Mouse (Mus musculus) hindbrain, embryonic 15.5 days (tissue): Measurements from ENCODE around the gene Ebpl. TPM values are rescaled to one million over a fixed set of nuclear protein-coding genes. Genes with fewer than 3 reads are reported as not detected.

Source experiments
- ATAC-seq: fragments of 200-750 bp; cut with Nextera tagmentation; 2 replicates; pipeline ENCODE4 v1.8.0; 2017; ENCODE audit warnings: low read depth, moderate number of reproducible peaks, moderate TSS enrichment; ENCODE audit not compliant: low FRiP score
- H3K27ac ChIP-seq: fragments of 300-500 bp; sonication (generic); replicated peaks from 2 replicates; pipeline ENCODE4 v1.5.1; 2015; ENCODE audit warnings: mild to moderate bottlenecking, inconsistent platforms
- H3K27me3 ChIP-seq: fragments of 300-500 bp; sonication (generic); 2 replicates; pipeline ENCODE4 v1.6.1; 2015; ENCODE audit warnings: control low read depth, inconsistent platforms
- H3K36me3 ChIP-seq: fragments of 300-500 bp; sonication (generic); 2 replicates; pipeline ENCODE4 v1.6.1; 2015; ENCODE audit warnings: control low read depth, inconsistent platforms
- H3K4me1 ChIP-seq: fragments of 300-500 bp; sonication (generic); replicated peaks from 2 replicates; pipeline ENCODE4 v1.6.1; 2015; ENCODE audit warnings: control low read depth, inconsistent platforms
- H3K4me2 ChIP-seq: fragments of 300-500 bp; sonication (generic); 2 replicates; pipeline ENCODE4 v1.6.1; 2015; ENCODE audit warnings: moderate library complexity, mild to moderate bottlenecking, inconsistent platforms
- H3K4me3 ChIP-seq: fragments of 300-500 bp; sonication (generic); 2 replicates; pipeline ENCODE4 v1.5.1; 2015; ENCODE audit warnings: mild to moderate bottlenecking, inconsistent platforms
- H3K9ac ChIP-seq: fragments of 300-500 bp; sonication (generic); 2 replicates; pipeline ENCODE4 v1.6.1; 2015; ENCODE audit warnings: inconsistent platforms
- H3K9me3 ChIP-seq: fragments of 300-500 bp; sonication (generic); 2 replicates; pipeline ENCODE4 v1.6.1; 2016; ENCODE audit warnings: control low read depth, inconsistent platforms
- WGBS: fragments of 180-500 bp; shearing (Covaris S2); methylation state at CpG from one replicate; pipeline ENCODE4 v1.1.7; 2015; 5-methylcytosine and 5-hydroxymethylcytosine counted together
- polyA plus RNA-seq: library from polyadenylated mRNA; unstranded; fragments of >200 nt; fragmentation: Nextera tagmentation; extraction: Ambion mirVana; gene quantifications from 2 replicates; pipeline ENCODE4 v1.2.1, GENCODE M21; 2015

The Ebpl gene
- polyA plus RNA-seq, 1 experiment from 2014 or later = 10.1 TPM

DNA sequence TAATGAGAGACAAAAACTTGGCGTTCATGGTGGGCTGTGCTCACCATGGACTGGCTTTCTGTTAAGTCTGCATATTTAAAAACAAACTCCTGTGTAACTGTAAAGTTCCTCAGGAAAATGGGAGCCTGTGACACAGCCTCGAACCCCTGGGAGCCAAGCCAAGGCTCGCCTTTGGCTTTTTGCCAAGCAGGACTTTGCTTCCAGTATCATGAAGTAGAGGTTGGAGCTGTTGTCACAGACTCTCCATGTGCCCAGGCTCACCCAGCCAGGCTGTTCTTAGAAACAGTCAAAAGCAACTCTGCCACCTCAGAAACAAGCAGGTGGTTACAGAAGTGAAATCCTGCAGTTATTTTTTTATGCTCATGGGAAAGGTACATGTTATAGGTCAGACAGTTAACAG lies 69.6 kb downstream of the Ebpl start:
- H3K27ac ChIP-seq = no peak overlapping the region
- H3K4me1 ChIP-seq = no peaks in the 10 kb centered on the region
- no peak overlapping the region for H3K4me2 ChIP-seq
- no peak for ATAC-seq
- no peaks in the 10 kb centered on the region for H3K27me3 ChIP-seq
- H3K9me3 ChIP-seq = no peaks in the 10 kb centered on the region
- 64% methylated on average over 3 of the region's 3 CpGs for WGBS
- H3K4me3 ChIP-seq = no peak overlapping the region
- H3K36me3 ChIP-seq = no peaks in the 10 kb centered on the region
- H3K9ac ChIP-seq = no peak overlapping the region

- H3K4me1 ChIP-seq = no peaks in the 10 kb centered on the region
- no peak overlapping the region for H3K4me2 ChIP-seq
- no peak overlapping the region for H3K4me3 ChIP-seq
- no peaks in the 10 kb centered on the region for H3K9me3 ChIP-seq
- H3K27me3 ChIP-seq = no peaks in the 10 kb centered on the region
- 69% methylated on average over 19 of the region's 19 CpGs for WGBS
- ATAC-seq = no peak
- no peak overlapping the region for H3K27ac ChIP-seq
- no peak overlapping the region for H3K9ac ChIP-seq
- H3K36me3 ChIP-seq = no peaks in the 10 kb centered on the region
These were observed 71.5 kb downstream of the Ebpl start for GRCm38 (mm10) chr14:61288606-61289286.

Other genes with a start within 250 kb of the Ebpl start
- gene Sacs, start 222.0 kb downstream of the Ebpl start, polyA plus RNA-seq = 6.9 and 7.6 TPM in 2 replicates
- 0.24 and 0.51 TPM in 2 replicates for gene Sgcg, start 101.9 kb downstream of the Ebpl start, polyA plus RNA-seq
- gene Arl11, start 50.7 kb downstream of the Ebpl start, polyA plus RNA-seq = 0.44 and 0.63 TPM in 2 replicates
- 66.7 and 68.6 TPM in 2 replicates for gene Kpna3, start 79.4 kb upstream of the Ebpl start, polyA plus RNA-seq
- gene Spryd7, start 196.4 kb upstream of the Ebpl start, polyA plus RNA-seq = 52.1 and 55.2 TPM in 2 replicates
- gene Trim13, start 237.8 kb upstream of the Ebpl start, polyA plus RNA-seq = 39.8 and 41.7 TPM in 2 replicates
- 3.0 and 3.3 TPM in 2 replicates for gene Kcnrg, start 247.0 kb upstream of the Ebpl start, polyA plus RNA-seq